Mouse (Mus musculus) yolk sac, embryonic 10.5 days (tissue): ENCODE results near the gene Magel2.

Experiments
- DNase-seq: peaks from one replicate; pipeline ENCODE4 v3.0.0-alpha.2; 2017; ENCODE audit warnings: low spot score

Gene Magel2

GRCm38 (mm10) chr7:62423210-62423609, 46.4 kb downstream of the Magel2 start:
- no peak for DNase-seq

DNA sequence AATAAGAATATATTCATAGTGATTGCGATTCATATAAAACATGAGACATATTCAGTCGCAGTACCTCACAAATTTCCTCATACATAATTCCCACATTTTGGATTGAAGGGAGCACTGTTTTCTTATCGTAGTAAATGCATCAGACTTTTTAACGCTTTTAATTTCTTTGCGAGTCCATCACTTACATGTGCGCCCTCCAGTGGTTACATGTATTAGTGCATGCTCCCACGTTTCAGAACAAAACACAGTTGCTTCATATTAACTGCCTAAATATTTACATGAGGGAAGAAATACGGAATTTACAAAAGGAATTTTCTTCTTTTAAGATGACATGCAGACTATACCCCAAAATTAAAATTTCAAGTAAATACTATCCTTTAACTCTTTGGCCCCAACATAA, 51.5 kb downstream of the Magel2 start:
- no peak for DNase-seq
